ENCODE assay signal across 8 mouse cellular contexts in the genomic region with DNA sequence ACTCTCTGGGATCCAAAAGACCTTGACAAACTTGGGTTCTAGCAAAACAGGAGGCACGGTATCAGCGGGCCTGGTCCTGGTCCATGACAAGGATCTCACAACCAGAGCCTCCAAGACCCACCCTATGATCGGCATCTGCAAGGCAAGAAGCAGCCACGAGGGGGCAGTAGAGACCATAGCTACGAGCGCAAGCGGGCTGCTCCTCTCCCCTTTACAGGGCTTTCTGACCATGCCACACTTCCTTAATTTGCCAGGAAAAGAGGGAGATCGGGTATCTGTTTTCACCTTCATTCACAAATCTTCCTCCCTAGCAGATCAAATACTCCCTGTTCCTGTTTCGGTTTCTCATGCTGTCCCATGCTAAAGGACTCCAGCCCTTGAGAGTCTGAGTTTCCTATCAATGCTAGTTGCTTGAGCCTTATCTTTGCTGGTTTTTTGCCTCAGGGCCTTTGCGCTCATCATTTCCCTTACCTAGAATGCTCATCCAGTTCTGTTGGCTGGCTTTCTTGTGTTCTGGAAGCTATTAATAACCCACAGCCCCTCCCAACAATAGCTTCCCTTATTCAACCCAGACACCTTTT. TPM values are rescaled to one million over a fixed set of nuclear protein-coding genes. Genes with fewer than 3 reads are reported as not detected.
DNase-seq lines count a peak whose midpoint lies in the region; ATAC-seq lines count a peak whose summit lies in the region.

No protein-coding gene starts in this region.

- H3K4me2 ChIP-seq in embryonic facial prominence, embryonic 13.5 days: peak overlapping the region; percentile 33
- H3K4me2 ChIP-seq in midbrain, embryonic 13.5 days (replicated peaks): no peak overlapping the region

- no peak for ATAC-seq in embryonic facial prominence, embryonic 13.5 days (ENCODE audit: insufficient number of reproducible peaks, insufficient read depth, low FRiP score, low TSS enrichment, low read depth)
- ATAC-seq in midbrain, embryonic 13.5 days: peak; percentile 74

- peak overlapping the region; percentile 64; the same call in 1 of the 2 replicates for H3K27ac ChIP-seq in embryonic facial prominence, embryonic 13.5 days
- H3K27ac ChIP-seq in limb, embryonic 10.5 days: peak overlapping the region; percentile 59
- H3K27ac ChIP-seq in midbrain, embryonic 13.5 days: peak overlapping the region; percentile 60

- WGBS in embryonic facial prominence, embryonic 13.5 days: 7% methylated on average over 10 of the region's 10 CpGs
- WGBS in limb, embryonic 10.5 days: 16% methylated on average over 10 of the region's 10 CpGs
- WGBS in midbrain, embryonic 13.5 days: 15% methylated on average over 10 of the region's 10 CpGs

- DNase-seq in 3134 (ENCODE audit: extremely low read depth, insufficient read length, low spot score): peak; percentile 62
- peak; percentile 93 to 94 for DNase-seq in adrenal gland, postnatal 36 days
- peak; percentile 91 to 98 for DNase-seq in heart, adult 18-20 months
- peak; percentile 85 for DNase-seq in kidney, adult 11 months
- peak; percentile 97 for DNase-seq in limb, embryonic 10.5 days (ENCODE audit: low spot score)
- DNase-seq in skeletal muscle tissue, adult 2 months (ENCODE audit: low read depth, low spot score): peak; percentile 91

- H3K4me1 ChIP-seq in embryonic facial prominence, embryonic 13.5 days: peaks cover 54% of the 10 kb centered on the region
- peaks cover 58% of the 10 kb centered on the region for H3K4me1 ChIP-seq in limb, embryonic 10.5 days
- H3K4me1 ChIP-seq in midbrain, embryonic 13.5 days (replicated peaks): peaks cover 35% of the 10 kb centered on the region

- H3K27me3 ChIP-seq in embryonic facial prominence, embryonic 13.5 days: no peaks in the 10 kb centered on the region
- H3K27me3 ChIP-seq in limb, embryonic 10.5 days (ENCODE audit: low read depth, poor library complexity, severe bottlenecking): peaks cover 29% of the 10 kb centered on the region
- no peaks in the 10 kb centered on the region for H3K27me3 ChIP-seq in midbrain, embryonic 13.5 days

- no peak overlapping the region for H3K4me3 ChIP-seq in embryonic facial prominence, embryonic 13.5 days
- H3K4me3 ChIP-seq in limb, embryonic 10.5 days: no peak overlapping the region
- no peak overlapping the region for H3K4me3 ChIP-seq in midbrain, embryonic 13.5 days (replicated peaks)

- H3K36me3 ChIP-seq in embryonic facial prominence, embryonic 13.5 days: peaks cover 2% of the 10 kb centered on the region; the same call in 1 of the 2 replicates
- H3K36me3 ChIP-seq in limb, embryonic 10.5 days: no peaks in the 10 kb centered on the region
- no peaks in the 10 kb centered on the region for H3K36me3 ChIP-seq in midbrain, embryonic 13.5 days

- no peaks in the 10 kb centered on the region for H3K9me3 ChIP-seq in embryonic facial prominence, embryonic 13.5 days
- no peaks in the 10 kb centered on the region for H3K9me3 ChIP-seq in limb, embryonic 10.5 days (replicated peaks)
- H3K9me3 ChIP-seq in midbrain, embryonic 13.5 days: no peaks in the 10 kb centered on the region

- H3K9ac ChIP-seq in embryonic facial prominence, embryonic 13.5 days: peak overlapping the region; percentile 22; the same call in 1 of the 2 replicates
- H3K9ac ChIP-seq in midbrain, embryonic 13.5 days (replicated peaks): no peak overlapping the region; the same call in 1 of the 2 replicates

RNA-seq across cellular contexts. Expression of a gene that starts 6.9 kb away (rescaled TPM):
- total RNA-seq in adrenal gland, postnatal 36 days (2021): 1 to 10 TPM; 4.6 to 8.4 TPM
- 8.4 and 8.6 TPM in 2 replicates for polyA plus RNA-seq in embryonic facial prominence, embryonic 13.5 days (2015; fragmentation: Nextera tagmentation; extraction: Ambion mirVana)
- 10 to 100 TPM; 20.4 to 22.9 TPM for total RNA-seq in heart, adult 18-20 months (2021)
- polyA plus RNA-seq in limb, embryonic 10.5 days (2016; fragmentation: Nextera tagmentation; extraction: Ambion mirVana): 2.2 and 3.6 TPM in 2 replicates
- polyA plus RNA-seq in midbrain, embryonic 13.5 days (2015; fragmentation: Nextera tagmentation; extraction: Ambion mirVana): 2.3 and 2.7 TPM in 2 replicates

RNA-seq across cellular contexts. Expression of a gene that starts 14.7 kb away (rescaled TPM):
- total RNA-seq in adrenal gland, postnatal 36 days (2021): 10 to 100 TPM; 37.8 to 43.1 TPM
- 39.3 and 54.2 TPM in 2 replicates for polyA plus RNA-seq in embryonic facial prominence, embryonic 13.5 days (2015; fragmentation: Nextera tagmentation; extraction: Ambion mirVana)
- 10 to 100 TPM; 48.5 to 48.8 TPM for total RNA-seq in heart, adult 18-20 months (2021)
- polyA plus RNA-seq in limb, embryonic 10.5 days (2016; fragmentation: Nextera tagmentation; extraction: Ambion mirVana): 55.0 and 69.4 TPM in 2 replicates
- 13.5 and 14.7 TPM in 2 replicates for polyA plus RNA-seq in midbrain, embryonic 13.5 days (2015; fragmentation: Nextera tagmentation; extraction: Ambion mirVana)

RNA-seq across cellular contexts. Expression of a gene that starts 21.5 kb away (rescaled TPM):
- 1 to 10 TPM in 1 of 2 experiments, under 1 TPM in 1; 0.99 to 1.6 TPM for total RNA-seq in adrenal gland, postnatal 36 days (2021)
- 1.6 and 2.8 TPM in 2 replicates for polyA plus RNA-seq in embryonic facial prominence, embryonic 13.5 days (2015; fragmentation: Nextera tagmentation; extraction: Ambion mirVana)
- under 1 TPM; 0.28 to 0.37 TPM for total RNA-seq in heart, adult 18-20 months (2021)
- polyA plus RNA-seq in limb, embryonic 10.5 days (2016; fragmentation: Nextera tagmentation; extraction: Ambion mirVana): 0.56 and 0.82 TPM in 2 replicates
- 1.1 and 1.8 TPM in 2 replicates for polyA plus RNA-seq in midbrain, embryonic 13.5 days (2015; fragmentation: Nextera tagmentation; extraction: Ambion mirVana)

RNA-seq across cellular contexts. Expression of a gene that starts 23.5 kb away (rescaled TPM):
- total RNA-seq in adrenal gland, postnatal 36 days (2021): 10 to 100 TPM; 14.5 to 19.5 TPM
- 21.8 and 22.5 TPM in 2 replicates for polyA plus RNA-seq in embryonic facial prominence, embryonic 13.5 days (2015; fragmentation: Nextera tagmentation; extraction: Ambion mirVana)
- total RNA-seq in heart, adult 18-20 months (2021): 10 to 100 TPM; 16.1 to 20.1 TPM
- 20.1 and 22.5 TPM in 2 replicates for polyA plus RNA-seq in limb, embryonic 10.5 days (2016; fragmentation: Nextera tagmentation; extraction: Ambion mirVana)
- 16.5 and 19.1 TPM in 2 replicates for polyA plus RNA-seq in midbrain, embryonic 13.5 days (2015; fragmentation: Nextera tagmentation; extraction: Ambion mirVana)

RNA-seq across cellular contexts. Expression of a gene that starts 25.4 kb away (rescaled TPM):
- total RNA-seq in adrenal gland, postnatal 36 days (2021): 10 to 100 TPM in 1 of 2 experiments, 1 to 10 TPM in 1; 8.6 to 10.1 TPM
- polyA plus RNA-seq in embryonic facial prominence, embryonic 13.5 days (2015; fragmentation: Nextera tagmentation; extraction: Ambion mirVana): 13.8 and 15.0 TPM in 2 replicates
- total RNA-seq in heart, adult 18-20 months (2021): 1 to 10 TPM; 3.4 to 5.1 TPM
- 7.9 and 10.2 TPM in 2 replicates for polyA plus RNA-seq in limb, embryonic 10.5 days (2016; fragmentation: Nextera tagmentation; extraction: Ambion mirVana)
- 7.0 and 10.0 TPM in 2 replicates for polyA plus RNA-seq in midbrain, embryonic 13.5 days (2015; fragmentation: Nextera tagmentation; extraction: Ambion mirVana)
